Mouse (Mus musculus) liver, embryonic 14.5 days (tissue): ENCODE measurements around the gene Stk16. TPM values are rescaled to one million over a fixed set of nuclear protein-coding genes. Genes with fewer than 3 reads are reported as not detected.

Experiments used
- ATAC-seq: fragments of 200-750 bp; cut with Nextera tagmentation; 2 replicates; pipeline ENCODE4 v1.8.0; 2017; ENCODE audit warnings: moderate number of reproducible peaks, mild to moderate bottlenecking, moderate library complexity; ENCODE audit not compliant: insufficient read depth
- DNase-seq, 3 experiments: peaks; one replicate each; pipeline ENCODE4 v3.0.0-alpha.2; 2012 to 2013; ENCODE audit warnings: low read depth in 3 of 3, low spot score in 3 of 3
- H3K27ac ChIP-seq: fragments of 300-500 bp; sonication (generic); 2 replicates; pipeline ENCODE4 v1.5.1; 2014; ENCODE audit warnings: moderate library complexity, mild to moderate bottlenecking, control low read depth, inconsistent platforms
- H3K27me3 ChIP-seq: fragments of 300-500 bp; sonication (generic); 2 replicates; pipeline ENCODE4 v1.6.1; 2014; ENCODE audit warnings: mild to moderate bottlenecking, low read length, moderate library complexity; ENCODE audit not compliant: control insufficient read depth, insufficient read depth
- H3K36me3 ChIP-seq: fragments of 300-500 bp; sonication (generic); replicated peaks from 2 replicates; pipeline ENCODE4 v1.6.1; 2014; ENCODE audit warnings: low read depth; ENCODE audit not compliant: control insufficient read depth, insufficient read depth
- H3K4me1 ChIP-seq, 2 experiments: fragments of 200-500 bp in 1 of 2; fragments of 300-500 bp in 1 of 2; sonication (generic) in 1 of 2; replicated peaks; 2 replicates each; pipeline ENCODE4 v1.6.1; 2012 to 2014; ENCODE audit warnings: antibody characterized with exemption in 1 of 2, inconsistent platforms in 1 of 2, low read length in 1 of 2; ENCODE audit not compliant: control insufficient read depth in 2 of 2, insufficient read depth in 2 of 2
- H3K4me2 ChIP-seq: fragments of 300-500 bp; sonication (generic); 2 replicates; pipeline ENCODE4 v1.6.1; 2014; ENCODE audit warnings: low read depth, mild to moderate bottlenecking, control low read depth, moderate library complexity
- H3K4me3 ChIP-seq, 2 experiments: fragments of 200-500 bp in 1 of 2; fragments of 300-500 bp in 1 of 2; sonication (generic) in 1 of 2; 2 replicates each; pipeline ENCODE4 v1.5.1; 2012 to 2014; ENCODE audit warnings: low read depth in 2 of 2, low read length in 2 of 2, mild to moderate bottlenecking in 2 of 2, control low read depth in 1 of 2, inconsistent platforms in 1 of 2, moderate library complexity in 1 of 2; ENCODE audit not compliant: insufficient read depth in 1 of 2
- H3K9ac ChIP-seq: fragments of 300-500 bp; sonication (generic); replicated peaks from 2 replicates; pipeline ENCODE4 v1.6.1; 2014; ENCODE audit warnings: mild to moderate bottlenecking, control low read depth, moderate library complexity
- H3K9me3 ChIP-seq: fragments of 300-500 bp; sonication (generic); 2 replicates; pipeline ENCODE4 v1.6.1; 2016; ENCODE audit warnings: low read length, mixed read lengths; ENCODE audit not compliant: control insufficient read depth
- CTCF ChIP-seq: IDR thresholded peaks from 2 replicates; pipeline ENCODE4 v1.5.1; 2016; ENCODE audit warnings: antibody characterized with exemption, low read depth, control low read depth
- EP300 ChIP-seq: IDR thresholded peaks from 2 replicates; pipeline ENCODE4 v1.6.1; 2016; ENCODE audit warnings: antibody characterized with exemption, low read depth
- WGBS: fragments of 180-500 bp; shearing (Covaris S2); extraction: QIAGEN DNeasy Blood & Tissue Kit; methylation state at CpG from one replicate; pipeline ENCODE4 v1.1.7; 2014; ENCODE audit not compliant: insufficient replicate concordance; 5-methylcytosine and 5-hydroxymethylcytosine counted together
- polyA plus RNA-seq, 2 experiments: library from polyadenylated mRNA; depleted of rRNA in 1 of 2; stranded (reverse) in 1 of 2; unstranded in 1 of 2; fragments of >200 nt; fragmentation: Nextera tagmentation in 1 of 2; extraction: Ambion mirVana in 1 of 2; gene quantifications; 2 replicates each; pipeline versions ENCODE4 v1.2.1 to v1.2.3; 2012 to 2014

Stk16 gene
- polyA plus RNA-seq, 2 experiments, result 61.8 to 93.3 TPM

DNA sequence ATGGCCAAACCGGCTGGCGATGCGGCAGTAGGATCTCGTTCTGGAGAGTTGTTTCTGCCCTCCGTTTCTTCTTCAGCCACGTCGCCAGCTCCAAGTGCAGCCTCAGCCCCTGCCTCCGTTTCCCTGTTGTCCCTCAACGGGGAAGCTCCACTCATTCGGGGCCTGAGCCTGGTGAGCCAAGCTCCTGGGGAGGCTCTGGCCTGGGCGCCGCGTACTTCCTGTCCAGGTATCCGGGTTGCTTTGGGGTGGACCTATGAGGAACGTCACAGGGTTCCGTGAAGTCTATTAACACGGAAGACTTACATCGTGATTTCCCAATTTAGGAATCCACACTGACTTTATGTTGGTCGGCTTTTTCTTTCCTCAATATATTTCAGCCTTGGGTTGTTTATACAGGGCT lies 18.2 kb upstream of the Stk16 start:
- Histone ChIP-seq H3K9ac (peak overlapping the region; percentile 85), H3K27ac (peak overlapping the region; percentile 85), H3K9me3 (no peaks in the 10 kb centered on the region), H3K36me3 (peaks cover 18% of the 10 kb centered on the region), H3K4me3 (peak overlapping the region; percentile 89 to 93), H3K27me3 (no peaks in the 10 kb centered on the region), H3K4me1 (peaks cover 21 to 22% of the 10 kb centered on the region in 2 experiments), H3K4me2 (peak overlapping the region; percentile 98)
- DNase-seq, result no peak
- 0% methylated on average over 19 of the region's 19 CpGs for WGBS
- TF ChIP-seq EP300 (no peak), CTCF (no peak)
- ATAC-seq, result peak; percentile 39; the same call in 1 of the 2 replicates

DNA sequence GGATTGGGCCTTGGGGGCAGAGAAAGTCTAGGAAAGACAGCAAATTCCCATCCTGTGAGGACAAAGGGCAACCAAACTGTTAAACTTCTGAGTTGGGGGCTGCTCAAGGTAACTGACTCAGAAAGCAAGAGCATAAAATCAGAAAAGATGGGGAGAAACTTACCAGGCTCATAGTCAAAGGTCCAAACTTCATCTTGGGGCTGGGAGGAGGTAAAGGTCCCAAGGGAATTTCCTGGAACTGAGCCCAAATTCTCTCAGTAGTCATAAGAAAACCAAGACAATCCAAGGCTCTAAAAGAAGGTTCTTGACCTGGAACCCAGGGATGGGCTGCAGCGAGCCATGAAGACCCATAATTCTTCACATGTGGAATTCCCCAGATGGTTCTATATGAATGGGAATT lies 9.4 kb upstream of the Stk16 start:
- H3K4me3 ChIP-seq, result no peak overlapping the region
- no peak overlapping the region for H3K4me2 ChIP-seq
- ATAC-seq (no peak), DNase-seq (no peak)
- H3K27me3 ChIP-seq, result no peaks in the 10 kb centered on the region
- peaks cover 13% of the 10 kb centered on the region for H3K36me3 ChIP-seq
- H3K9me3 ChIP-seq, result no peaks in the 10 kb centered on the region
- TF ChIP-seq EP300 (no peak), CTCF (no peak)
- no peak overlapping the region for H3K9ac ChIP-seq
- no peaks in the 10 kb centered on the region for H3K4me1 ChIP-seq
- no peak overlapping the region for H3K27ac ChIP-seq
- 78% methylated on average over 1 of the region's 1 CpGs for WGBS

DNA sequence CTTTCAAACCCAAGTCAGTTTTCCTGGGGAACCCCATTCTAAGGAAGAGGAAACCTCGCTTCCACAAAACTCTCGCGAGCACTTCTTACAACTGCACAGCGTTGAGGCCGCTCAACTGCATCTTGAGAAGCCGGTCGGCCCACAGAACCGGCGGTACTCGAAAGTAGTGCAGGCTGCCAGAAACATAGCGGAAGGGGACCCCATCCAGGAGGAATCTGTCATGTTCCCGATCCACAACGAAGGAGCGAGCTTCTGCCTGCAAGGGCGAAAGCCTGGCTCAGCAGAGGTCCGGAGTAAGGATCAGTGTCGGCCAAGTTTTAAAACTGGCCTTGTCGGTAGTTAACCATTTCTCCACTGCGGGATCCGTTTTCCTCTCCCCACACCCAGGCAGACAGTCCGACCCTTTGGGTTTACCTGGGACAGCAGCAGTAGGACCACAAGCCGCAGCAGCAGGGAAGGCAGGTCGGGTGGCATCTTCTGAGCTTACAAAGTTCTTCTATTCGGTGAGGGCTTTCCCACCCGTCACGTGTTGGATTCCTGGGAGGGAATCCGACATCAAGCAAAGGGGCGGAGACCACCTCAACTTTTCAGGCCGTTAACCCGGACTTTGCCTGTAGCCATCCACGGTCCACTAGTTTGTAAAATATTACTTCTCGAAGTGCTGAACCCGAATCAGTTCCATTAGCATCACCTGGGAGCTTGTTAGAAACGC lies 1.5 kb upstream of the Stk16 start:
- Histone ChIP-seq H3K4me1 (peaks cover 41 to 48% of the 10 kb centered on the region in 2 experiments), H3K27me3 (no peaks in the 10 kb centered on the region), H3K4me2 (peak overlapping the region; percentile 75), H3K4me3 (peak overlapping the region; percentile 77 to 82), H3K36me3 (peaks cover 17% of the 10 kb centered on the region), H3K27ac (no peak overlapping the region), H3K9me3 (no peaks in the 10 kb centered on the region), H3K9ac (peak overlapping the region; percentile 71)
- ATAC-seq (no peak), DNase-seq (no peak)
- TF ChIP-seq CTCF (no peak), EP300 (no peak)
- WGBS, result 19% methylated on average over 34 of the region's 34 CpGs

DNA sequence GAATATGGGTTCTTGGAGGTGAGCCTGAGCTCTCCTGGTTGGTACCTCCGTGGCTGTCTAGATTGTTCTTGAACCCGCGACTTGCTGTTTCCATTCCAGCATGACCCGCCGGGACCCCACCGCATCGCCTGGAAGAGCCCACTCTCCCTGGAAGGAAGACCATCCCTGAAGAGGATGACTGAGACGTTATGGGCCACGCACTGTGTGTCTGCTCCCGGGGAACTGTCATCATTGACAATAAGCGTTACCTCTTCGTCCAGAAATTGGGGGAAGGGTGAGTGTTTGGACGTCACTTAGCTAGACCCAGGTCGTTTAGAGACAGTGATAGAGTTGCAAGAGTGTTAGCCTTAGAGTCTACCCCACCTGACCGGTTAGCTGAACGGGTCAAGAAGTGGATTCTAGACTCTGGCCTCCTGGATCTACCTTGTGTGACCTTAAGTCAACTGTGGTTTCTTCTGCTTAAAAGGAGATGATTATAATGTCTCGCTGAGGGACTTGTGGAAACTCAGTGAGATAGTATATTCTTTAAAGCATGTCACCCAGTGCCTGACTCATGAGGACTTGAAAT lies 587 bp downstream of the Stk16 start:
- ATAC-seq (peak; percentile 4; the same call in 1 of the 2 replicates), DNase-seq (no peak)
- H3K4me1 ChIP-seq, result peaks cover 60 to 69% of the 10 kb centered on the region in 2 experiments
- H3K4me3 ChIP-seq, result peak overlapping the region; percentile 68 to 77
- peaks cover 38% of the 10 kb centered on the region for H3K36me3 ChIP-seq
- peak overlapping the region; percentile 86 for H3K9ac ChIP-seq
- no peaks in the 10 kb centered on the region for H3K9me3 ChIP-seq
- no peaks in the 10 kb centered on the region for H3K27me3 ChIP-seq
- WGBS, result 6% methylated on average over 17 of the region's 17 CpGs
- H3K27ac ChIP-seq, result peak overlapping the region; percentile 24
- TF ChIP-seq CTCF (no peak), EP300 (no peak)
- peak overlapping the region; percentile 75 for H3K4me2 ChIP-seq

DNA sequence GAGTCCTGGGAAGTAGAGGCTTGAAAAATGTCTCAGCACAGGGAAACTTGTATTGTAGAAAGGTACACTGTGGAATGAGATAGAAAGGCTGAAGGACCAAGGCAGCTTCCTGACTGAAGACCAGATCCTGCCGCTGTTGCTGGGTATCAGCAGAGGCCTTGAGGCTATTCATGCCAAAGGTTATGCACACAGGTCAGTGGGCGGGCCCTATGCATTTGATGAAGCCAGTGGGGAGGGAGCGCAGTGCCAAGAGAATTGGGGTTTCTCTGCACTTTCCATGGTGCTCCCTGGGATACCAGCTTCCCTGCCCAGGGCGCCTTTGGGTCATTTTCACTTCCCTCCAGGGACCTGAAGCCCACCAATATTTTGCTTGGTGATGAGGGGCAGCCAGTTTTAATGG lies 1.9 kb downstream of the Stk16 start:
- peak overlapping the region; percentile 23; the same call in 1 of the 2 replicates for H3K9ac ChIP-seq
- peaks cover 49% of the 10 kb centered on the region for H3K36me3 ChIP-seq
- no peak for ATAC-seq
- H3K27ac ChIP-seq, result peak overlapping the region; percentile 43
- no peaks in the 10 kb centered on the region for H3K9me3 ChIP-seq
- TF ChIP-seq EP300 (no peak), CTCF (no peak)
- DNase-seq, result no peak
- H3K4me1 ChIP-seq, result peaks cover 68 to 78% of the 10 kb centered on the region in 2 experiments
- peak overlapping the region; percentile 75 for H3K4me2 ChIP-seq
- H3K27me3 ChIP-seq, result no peaks in the 10 kb centered on the region
- 58% methylated on average over 4 of the region's 4 CpGs for WGBS
- H3K4me3 ChIP-seq, result peak overlapping the region; percentile 32 to 77; a peak in 3 of 4 replicates
